Mouse (Mus musculus): ENCODE results near the gene Actr3.

- TF ChIP-seq CTCF (IDR thresholded peaks at IDR 0.05; ENCODE audit: borderline replicate concordance, insufficient read depth, low read depth, low read length) (no peak), POLR2A (IDR thresholded peaks at IDR 0.05; ENCODE audit: borderline replicate concordance, insufficient read depth, low read length) (no peak)
Measured at GRCm38 (mm10) chr1:125473866-125474265, 38.3 kb upstream of the Actr3 start.

All from cerebellum, adult 2 months (tissue).